Mouse (Mus musculus): ENCODE measurements at regions not wholly inside any gene's neighbourhood (a gene's known extent, or its start where the extent isn't known, plus 50 kb on each side); places are given as distances from the start of the nearest gene placed in this dataset.
A peak's percentile ranks its signal among the peaks of the same experiment; 100 is the strongest.
"Not testable (repeated sequence)": the region's sequence is repeated elsewhere in the genome, so short reads cannot be mapped to it uniquely, and the experiment has no call there.

DNA sequence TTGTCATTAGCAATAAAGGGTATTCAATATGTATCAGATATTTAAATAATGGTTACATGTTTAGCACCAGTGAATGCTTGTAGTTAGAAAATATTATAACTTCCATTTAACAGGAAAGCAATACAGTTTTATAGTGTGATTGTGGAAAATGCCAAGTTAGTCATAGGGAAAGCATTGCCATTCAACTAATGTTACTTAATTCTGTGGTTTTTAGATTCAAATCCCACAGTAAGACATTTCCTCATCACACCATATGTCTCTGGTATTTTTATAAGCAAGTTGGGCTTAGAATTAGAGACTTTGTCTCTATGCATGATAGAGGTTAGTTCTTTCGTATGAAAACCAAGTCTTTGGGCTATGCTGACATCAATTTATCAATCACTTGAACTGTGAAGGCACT lies 133.0 kb downstream of the Prr30 start:
- DNase-seq: no peak

DNA sequence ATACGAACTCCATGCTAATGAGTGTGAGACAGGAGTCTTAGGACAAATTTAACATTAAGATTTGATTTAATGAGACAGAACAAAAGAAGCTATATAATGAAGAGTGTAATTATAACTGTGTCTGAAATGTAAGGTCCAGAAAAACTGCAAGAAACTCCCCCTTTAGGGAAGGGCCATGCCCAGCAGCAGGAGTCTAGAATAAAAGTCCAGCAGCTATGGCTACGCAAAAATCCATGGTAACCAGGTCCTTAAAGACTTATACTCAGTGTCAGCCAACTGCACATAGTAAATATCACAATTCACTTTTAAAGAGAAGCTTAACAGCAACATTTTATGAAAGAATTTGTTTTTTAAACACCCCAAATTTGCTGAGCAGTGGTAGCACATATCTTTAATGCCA lies 143.3 kb downstream of the Prr30 start:
- DNase-seq: no peak

DNA sequence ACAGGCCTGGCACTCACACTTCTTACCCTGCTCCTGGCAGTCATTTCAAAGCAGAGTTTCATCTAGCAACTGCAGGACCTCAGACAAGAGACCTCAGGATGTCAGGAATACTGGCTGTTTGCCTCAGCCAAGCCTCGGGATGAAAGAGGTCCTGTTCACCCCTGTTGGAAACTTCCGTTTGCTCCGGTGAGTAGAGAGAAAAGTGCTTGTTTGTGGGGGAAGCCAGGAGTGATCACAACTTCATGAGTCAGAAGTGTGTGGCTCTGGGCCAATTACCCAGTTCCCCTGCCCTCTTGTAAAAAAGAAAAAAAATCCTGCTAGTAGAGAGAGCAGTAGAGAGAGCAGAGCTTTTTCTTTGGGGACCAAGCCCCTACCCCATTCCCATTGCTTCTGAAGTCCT lies 144.2 kb downstream of the Prr30 start:
- DNase-seq: peak; percentile 30

DNA sequence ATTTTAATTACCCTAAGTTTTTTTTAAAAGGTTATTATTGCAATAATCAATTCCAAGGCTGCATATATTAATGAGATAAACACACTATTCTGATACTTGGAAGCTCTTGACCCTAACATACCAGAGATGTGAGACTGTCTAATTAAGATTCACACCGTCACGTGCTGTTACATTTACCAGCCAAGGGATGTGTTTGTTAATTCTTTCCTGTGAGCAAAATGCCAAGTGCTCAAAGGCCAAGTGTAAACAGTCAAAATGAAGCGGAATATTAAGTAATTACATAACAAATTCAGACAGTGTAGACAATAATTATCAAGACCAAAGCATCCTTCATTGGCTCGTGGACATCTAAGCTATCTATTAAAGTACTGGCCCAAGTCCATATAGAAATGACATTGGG lies 145.3 kb downstream of the Prr30 start:
- DNase-seq: peak; percentile 12

DNA sequence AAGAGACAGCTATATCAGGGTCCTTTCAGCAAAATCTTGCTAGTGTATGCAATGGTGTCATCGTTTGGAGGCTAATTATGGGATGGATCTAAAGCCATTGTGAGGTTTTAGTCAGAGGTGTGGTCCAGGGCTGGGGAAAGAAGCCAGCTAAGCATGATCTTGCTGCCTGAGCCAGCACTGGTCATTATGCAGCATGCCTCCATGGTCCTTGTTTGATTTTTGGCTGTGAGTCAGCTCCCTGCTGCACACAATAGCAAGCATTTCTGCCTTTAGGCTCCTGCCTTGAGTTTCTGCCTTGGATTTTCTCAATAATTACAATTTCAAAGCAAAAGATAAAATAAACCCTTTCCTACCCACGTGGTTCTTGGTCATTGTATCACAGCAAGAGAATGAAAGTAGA lies 147.4 kb downstream of the Prr30 start:
- DNase-seq: no peak

DNA sequence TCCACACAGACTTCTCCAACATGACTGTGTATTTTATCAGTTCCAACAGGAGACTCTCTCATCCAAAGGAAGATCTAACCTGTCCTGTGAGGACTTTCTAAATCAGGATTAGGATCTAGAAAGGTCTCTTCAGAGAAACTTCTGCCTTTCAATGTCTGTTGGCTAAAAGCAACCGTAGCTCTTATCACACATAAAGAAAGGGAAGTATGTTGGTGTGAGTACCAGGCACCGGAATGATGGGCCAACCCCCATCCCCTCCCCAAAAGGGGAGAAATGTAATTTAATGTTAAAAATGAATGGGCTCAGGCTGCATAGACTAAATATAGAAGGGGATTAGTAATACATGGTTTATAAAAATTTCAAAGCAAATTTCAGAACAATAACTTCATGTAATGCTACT lies 149.9 kb downstream of the Prr30 start:
- DNase-seq: no peak

DNA sequence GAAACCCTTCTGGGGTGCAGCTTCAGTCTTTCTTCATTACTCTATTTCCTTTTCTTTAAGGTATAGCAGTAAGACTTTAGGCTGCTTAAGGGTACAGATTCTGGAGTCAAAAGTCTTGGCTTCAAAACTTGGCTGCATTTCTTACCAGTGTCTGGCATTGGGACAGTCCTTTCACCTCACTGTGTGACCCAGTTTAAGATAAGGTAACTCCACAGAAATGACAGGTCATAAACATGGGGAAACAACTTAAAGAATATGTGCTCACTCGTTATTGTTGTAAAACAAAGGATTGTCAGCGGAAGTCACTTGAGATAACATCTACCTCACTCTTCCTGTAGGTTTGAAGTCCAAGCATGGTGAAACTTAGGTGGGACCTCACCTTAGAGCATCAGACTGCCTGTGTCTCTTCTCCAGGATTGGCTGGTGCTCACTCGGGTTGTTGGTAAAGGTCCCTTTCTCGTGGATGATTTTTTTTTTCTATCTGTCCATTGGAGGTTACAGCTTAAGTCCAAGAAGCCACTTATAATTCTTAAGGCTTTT lies 150.4 kb downstream of the Prr30 start:
- DNase-seq: no peak

DNA sequence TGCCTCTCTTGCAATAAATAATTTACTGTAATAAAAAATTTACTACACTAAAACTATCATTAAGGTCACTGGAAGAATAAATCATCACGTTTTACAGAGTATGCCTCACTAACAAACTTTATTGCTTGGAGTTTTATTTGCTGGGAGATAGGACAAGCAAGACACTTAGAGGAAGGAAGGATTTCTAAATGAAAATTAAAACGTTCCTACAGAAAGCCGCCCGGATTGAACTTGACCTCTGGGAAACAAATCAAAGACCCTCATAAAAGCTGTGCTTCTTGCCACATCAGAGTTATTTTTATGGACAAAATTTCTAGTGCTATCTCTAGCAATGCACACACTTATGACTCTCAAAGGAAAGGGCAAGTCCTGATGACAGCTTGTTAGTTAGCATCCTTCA lies 156.6 kb downstream of the Prr30 start:
- DNase-seq: peak; percentile 63

DNA sequence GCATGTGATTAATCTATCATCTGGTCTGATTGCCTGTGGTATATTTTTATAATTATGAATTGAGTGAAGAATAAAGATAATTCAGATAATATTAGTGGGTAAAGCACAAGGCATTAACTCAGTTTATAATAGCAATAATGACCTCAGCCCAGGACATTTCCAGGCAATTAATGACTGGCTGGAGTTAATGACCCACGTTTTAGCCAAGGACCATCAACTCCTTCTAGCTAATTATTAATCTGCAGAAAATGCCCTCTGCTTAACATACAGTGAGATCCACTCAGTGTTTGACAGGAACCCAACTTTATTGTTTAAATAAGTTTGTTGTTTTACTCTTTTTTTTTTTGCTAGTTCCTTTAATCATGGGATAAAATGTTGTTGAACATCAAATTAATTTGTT lies 199.1 kb downstream of the Prr30 start:
- no peak for DNase-seq

DNA sequence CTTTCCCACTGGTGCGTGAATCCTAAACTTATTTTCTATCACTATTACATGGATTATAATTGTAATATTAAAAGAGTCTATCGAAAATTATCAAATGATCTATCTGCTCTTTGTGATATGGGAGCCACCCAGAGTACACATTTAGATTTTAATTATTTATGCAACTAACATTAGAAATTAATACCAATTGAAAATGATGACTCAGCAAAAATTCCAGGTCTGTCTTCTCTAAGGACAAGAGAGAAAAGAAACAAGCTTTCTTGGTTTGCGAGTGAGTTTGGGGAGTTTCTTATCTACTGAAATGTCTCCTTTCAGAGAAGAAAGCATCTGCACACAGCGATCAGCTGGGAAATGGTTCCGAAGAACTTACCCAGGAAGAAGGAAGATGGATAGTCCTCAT lies 219.4 kb downstream of the Prr30 start:
- no peak for DNase-seq

DNA sequence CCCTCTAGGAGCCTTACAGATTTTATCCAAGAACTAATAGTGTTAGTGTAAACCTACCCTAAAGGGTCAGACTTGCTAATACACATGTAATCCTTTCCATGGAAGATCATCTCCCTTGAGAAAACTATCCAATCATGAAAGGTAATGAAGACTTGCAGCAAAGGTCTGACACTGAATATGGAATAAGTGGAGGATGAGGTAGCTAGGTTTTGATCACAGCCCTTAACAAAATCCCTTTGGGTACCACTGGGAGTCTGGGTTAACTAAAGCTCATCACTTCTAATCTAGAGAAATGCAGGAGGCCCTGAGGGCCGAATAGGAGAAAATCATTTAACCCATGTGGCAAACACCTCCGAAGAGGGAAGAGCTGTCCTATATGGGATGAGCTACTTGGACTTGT lies 221.6 kb downstream of the Prr30 start:
- no peak for DNase-seq

DNA sequence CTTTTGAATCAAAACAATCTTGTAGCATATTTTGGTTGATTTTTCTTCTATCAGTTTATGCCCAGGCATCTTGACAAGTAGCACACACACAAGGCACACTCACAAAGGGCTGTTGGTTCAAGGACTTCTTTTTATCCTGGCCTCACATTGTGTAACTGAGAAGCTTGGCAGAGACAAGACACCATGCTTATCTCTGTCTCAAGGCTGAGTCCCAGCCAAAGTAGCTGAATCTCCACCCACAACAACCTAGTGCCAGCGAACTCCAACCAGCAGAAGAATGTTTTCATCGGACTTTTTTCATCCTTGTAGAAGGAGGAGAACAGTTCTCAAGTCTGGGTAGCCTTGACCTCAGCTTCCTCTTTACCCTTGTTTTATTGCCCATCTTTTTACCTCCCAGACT lies 229.2 kb downstream of the Prr30 start:
- DNase-seq: no peak

DNA sequence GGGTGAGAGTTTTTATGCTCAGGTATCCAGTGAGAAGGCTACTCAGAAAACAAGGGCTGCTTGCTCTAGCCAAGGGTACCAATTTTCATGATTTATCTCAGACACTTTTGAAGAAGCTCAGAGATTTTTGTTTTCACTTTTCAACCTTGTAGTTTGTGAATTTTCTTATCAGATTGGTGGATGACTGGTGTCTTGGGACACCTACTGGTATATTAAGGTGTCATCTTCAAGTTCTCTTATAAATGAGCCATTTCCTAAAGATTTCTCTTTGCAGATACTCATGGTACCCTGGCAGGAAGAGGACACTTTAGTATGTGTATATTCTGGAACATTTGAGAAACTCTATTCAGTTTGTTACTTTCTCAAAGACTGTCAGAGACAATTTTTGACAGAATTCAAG lies 239.9 kb downstream of the Prr30 start:
- no peak for DNase-seq

DNA sequence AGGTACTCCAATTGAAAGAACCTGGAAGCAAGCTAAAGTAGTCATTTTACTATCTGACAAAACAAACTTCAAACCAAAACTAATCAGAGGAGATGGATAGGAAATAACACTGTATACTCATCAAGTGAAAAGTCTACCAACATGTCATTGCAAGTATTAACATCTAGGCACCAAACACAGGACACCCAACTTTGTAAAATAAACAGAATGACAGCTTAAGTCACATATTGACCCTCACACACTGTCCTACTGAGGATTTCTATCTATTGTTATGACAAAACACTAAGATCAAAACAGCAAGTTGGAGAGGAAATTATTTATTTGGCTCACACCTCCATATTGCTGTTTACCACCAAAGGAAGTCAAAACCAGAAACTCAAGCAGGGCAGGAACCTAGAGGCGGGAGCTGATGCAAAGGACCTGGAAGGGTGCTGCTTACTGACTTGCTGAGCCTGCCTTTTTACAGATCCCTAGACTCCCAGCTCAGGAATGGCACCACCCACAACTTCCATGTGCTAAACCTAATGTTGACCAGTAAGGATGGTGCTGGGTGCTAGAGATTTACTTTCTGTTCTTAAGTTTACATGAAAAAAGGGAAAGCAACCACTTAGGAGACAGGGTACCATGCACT lies 244.2 kb downstream of the Prr30 start:
- no peak for DNase-seq

DNA sequence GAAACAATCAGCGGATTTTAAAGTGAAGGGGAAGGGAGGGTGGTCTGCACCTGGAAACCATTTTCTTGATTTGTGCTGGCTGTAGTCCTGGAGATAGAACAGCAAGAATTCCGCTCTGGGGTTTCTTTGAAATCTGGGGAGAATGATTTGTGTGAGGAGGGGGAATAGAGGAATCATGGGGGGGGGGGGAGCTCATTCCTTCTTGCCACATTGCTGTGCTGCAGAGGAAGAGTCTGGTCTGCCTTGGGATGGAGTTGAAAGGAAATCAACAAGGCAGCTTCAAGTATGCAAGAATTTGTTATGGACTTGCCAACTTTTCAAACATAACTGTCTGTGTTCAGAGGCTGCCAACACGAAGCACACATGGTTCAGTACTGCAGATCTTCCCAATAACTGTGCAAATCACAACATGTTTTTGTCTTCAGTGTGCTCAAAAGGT lies 249.4 kb downstream of the Prr30 start:
- no peak for DNase-seq

DNA sequence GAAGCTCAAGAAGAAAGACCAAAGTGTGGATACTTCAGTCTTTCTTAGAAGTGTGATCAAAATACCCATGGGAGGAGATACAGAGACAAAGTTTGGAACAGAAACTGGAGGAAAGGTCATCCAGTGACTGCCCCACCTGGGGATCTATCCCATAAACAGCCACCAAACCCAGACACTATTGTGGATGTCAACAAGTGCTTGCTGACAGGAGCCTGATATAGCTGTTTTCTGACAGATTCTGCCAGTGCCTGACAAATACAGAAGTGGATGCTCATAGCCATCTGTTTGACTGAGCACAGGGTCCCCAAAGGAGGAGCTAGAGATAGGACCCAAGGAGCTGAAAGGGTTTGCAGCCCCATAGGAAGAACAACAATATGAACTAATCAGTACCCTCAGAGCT lies 252.5 kb downstream of the Prr30 start:
- not testable (repeated sequence) for DNase-seq

DNA sequence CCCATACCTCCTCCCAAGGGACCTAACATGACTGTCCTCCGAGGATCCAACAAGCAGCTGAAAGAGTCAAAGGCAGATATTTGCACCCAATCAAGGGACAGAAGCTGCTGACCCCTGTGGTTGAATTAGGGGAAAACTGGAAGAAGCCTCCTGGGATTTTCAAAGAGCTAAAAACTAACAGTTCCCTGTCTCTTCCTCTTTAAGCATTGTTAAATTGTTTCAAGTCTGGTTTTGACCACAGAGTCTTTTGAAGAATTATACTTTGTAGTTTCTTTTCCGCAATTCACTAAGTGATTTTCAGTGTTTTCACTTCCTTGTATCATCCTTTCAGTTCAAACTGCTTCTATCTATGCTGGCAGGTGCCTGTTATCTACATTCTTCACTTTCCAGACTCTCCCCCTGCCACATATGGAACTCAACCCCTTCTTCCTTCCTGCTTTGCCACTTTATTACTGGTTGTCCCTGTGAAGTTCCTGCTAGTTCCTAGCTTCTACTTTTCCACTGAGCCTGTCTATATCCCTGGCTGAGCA lies 262.7 kb downstream of the Prr30 start:
- no peak for DNase-seq

DNA sequence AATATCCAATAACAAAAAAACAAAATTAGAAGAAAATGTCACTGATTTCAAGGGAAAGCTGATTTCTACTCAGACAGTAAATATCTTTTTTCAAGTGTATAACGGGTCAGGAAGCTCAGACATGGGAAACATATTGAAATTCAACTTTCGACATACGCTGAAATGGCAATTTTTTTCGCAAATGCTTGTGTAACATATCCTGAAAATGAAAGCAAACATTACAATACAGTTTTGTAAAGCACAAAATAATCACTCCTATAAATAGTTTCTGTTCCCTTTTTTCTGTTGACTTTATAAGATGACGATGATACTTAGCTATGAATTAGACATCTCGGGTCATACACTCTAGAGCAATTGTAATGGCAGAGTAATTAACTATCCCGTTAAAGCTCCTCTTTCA lies 265.6 kb downstream of the Prr30 start:
- no peak for DNase-seq

DNA sequence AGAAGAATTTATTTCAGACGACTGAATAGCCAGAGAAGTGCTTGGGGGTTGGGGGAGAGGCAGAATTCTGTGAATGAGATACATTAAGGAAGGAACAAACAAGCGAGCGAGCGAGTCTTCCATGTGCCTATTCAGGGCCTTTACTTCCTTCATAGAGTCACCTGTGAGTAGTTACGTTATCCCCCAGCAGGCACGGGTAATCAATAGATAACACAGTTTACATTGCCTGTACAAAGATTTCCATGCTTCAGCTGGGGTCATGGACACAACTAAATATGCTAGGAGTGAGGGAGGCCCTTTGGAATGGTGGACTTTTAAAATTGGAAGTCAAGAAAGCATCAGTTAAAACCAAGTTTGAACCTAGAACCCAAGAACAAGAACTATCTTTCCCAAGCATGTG lies 275.2 kb downstream of the Prr30 start:
- DNase-seq: no peak

DNA sequence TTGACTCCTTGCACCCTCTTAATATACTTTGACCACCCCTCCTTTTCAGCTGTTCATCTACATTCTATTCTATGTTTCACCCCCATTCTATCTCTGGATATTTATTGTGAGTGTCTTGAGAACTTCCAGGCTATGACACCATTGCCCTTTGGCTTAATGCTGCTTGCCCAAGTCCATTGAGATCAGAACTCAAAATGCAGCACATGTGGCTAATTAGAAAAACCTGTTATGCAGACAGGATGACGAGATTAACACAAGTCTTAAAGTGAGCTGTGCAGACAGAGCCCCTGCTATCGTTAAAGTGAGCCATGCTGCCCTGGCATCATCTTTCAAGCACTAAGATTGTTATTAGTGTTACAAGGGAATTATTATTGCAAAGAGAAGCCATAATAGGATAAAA lies 299.9 kb downstream of the Prr30 start:
- no peak for DNase-seq

DNA sequence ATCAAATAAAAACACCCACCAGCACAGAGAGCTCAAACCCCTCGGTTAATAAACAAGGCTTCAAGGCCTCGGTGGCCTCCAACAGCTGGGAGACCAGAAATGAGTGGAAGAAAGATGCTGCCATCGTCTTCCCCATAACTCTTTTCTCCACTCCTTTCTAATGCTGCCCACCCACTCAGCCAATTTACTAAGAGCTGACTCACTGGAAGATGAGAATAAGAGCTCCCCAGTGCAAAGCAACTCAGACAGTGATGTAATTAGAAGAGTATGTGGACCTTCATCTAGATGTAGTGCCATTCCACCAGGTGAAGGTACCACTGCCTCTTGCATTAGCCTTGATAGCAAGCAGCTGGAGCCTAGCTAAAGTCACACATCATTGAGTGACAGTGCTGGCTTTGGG lies 301.1 kb downstream of the Prr30 start:
- no peak for DNase-seq

DNA sequence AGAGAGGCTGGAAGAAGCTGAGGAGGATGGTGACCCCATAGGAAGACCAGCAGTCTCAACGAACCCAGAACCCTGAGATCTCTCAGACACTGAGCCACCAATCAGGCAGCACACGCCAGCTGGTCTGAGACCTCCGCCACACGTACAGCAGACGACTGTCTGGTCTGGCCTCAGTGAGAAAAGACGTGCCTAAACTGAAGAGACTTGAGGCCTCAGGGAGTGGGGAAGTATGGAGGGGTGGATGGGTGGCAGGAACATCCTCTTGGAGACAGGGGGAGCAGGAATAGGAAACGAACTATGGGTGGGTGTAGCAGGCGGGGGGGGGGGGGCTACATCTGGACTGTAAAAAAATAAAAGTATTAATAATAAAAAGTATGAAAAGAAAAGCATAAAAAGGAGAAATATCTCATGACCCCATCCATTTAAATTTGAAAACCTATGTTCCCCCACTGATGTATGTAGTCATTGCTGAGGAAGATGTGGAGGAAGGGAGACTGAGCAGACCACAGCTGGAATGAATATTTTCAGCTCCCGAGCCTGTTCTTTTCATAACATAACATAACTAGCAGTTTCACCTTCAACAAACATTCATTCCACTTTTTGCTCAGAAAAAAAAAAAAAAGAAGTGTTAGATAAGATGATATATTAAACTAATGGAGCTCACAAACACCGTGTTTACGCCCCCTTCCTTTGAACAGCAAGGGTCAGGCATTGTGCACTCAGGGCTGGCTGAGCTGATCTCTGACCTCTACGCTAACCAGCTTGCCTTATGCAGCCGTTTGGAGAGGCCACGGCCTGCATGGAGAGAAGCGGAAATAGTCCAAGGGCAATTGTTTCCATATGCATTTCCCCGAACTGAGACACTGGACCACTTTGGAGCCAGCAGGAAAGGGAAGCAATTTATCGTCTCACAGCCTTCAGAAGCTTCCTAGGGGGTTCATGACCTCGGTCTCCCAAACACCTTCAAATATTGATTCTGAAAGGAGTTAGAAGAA lies 310.7 kb downstream of the Prr30 start:
- peak; percentile 57 for DNase-seq

DNA sequence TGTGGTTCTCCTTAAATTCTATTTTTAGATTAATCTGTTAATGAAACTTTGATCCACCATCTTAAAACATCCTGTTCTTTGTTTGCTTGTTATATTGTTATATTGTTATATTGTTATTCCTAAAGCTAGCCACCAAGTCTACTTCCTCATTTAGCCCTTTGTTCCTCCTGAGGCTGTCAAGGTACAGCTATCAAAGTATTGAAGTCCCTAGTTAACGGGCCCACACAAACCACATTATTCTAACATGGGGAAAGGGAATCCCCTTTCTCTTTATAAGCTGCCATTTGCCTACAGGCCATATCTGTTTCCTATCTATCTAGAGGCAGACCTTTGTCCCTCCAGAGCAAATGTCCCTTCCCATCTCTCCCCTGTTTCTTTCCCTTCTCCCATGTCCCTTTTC lies 317.0 kb downstream of the Prr30 start:
- no peak for DNase-seq

DNA sequence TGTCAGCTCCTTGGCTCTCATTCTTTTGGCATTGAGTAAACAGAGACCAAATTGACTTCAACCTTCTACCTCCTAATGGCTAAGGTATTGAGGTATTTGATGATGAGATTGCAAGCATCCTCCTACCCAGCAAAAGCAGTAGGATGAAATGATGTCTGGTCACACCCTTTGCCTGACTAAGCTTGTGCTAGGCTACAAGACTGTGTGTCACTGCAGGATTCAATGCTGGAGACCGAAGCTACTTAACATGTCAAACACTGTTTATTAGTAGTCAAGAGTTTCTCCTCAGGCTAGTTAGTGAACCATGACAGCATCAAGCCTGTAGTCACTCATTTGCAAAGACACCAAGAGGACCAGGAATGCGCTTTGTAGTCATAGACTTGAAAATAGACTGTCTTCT lies 320.0 kb downstream of the Prr30 start:
- DNase-seq: no peak

Data from kidney, postnatal 10 days (tissue).